Mouse (Mus musculus) lung, postnatal 0 days (tissue): ENCODE results near the gene Lrrc56.

ENCODE experiments used
- CTCF ChIP-seq: IDR thresholded peaks from 2 replicates; pipeline ENCODE4 v1.5.1; 2016; ENCODE audit warnings: antibody characterized with exemption, mild to moderate bottlenecking
- EP300 ChIP-seq: IDR thresholded peaks from 2 replicates; pipeline ENCODE4 v1.6.1; 2016; ENCODE audit warnings: antibody characterized with exemption, mild to moderate bottlenecking, control low read depth

DNA sequence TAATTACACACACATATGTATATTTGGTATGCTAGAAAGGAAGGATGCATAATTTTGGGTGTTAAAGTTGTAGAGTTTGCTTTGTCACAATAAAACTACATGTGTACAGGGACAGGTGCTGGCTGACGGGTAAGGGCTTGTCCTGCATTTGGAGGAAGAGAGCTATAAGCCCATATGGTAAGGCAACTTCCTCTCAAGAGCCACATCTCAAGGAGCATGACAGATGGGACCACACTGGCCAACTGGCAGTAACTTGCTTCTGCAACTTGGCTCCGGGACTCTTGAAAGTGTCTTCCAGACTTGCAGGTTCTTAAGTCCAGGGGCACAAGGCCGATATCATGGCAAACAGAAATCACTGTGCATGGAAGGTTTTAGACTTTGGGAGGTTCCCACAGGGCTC, 49.3 kb upstream of the Lrrc56 start:
- TF ChIP-seq CTCF (no peak), EP300 (no peak)
